Mouse (Mus musculus) bone marrow macrophage, adult 2 months (primary cell): ENCODE measurements around the gene Aamp.

ENCODE experiments used
- CTCF ChIP-seq: IDR thresholded peaks from 2 replicates; pipeline ENCODE4 v1.5.1; 2012; ENCODE audit warnings: low read depth, mild to moderate bottlenecking, low read length, moderate library complexity
- POLR2A ChIP-seq: IDR thresholded peaks from 2 replicates; pipeline ENCODE4 v1.6.1; 2012; ENCODE audit warnings: mild to moderate bottlenecking, low read depth, low read length, borderline replicate concordance

- TF ChIP-seq POLR2A (no peak), CTCF (no peak)
Observed at GRCm38 (mm10) chr1:74240311-74240710, 44.2 kb downstream of the Aamp start.
